Mouse (Mus musculus) lung, postnatal 14 days (tissue): ENCODE results near the gene Elmod2.
"Not testable (repeated sequence)": the region's sequence is repeated elsewhere in the genome, so short reads cannot be mapped to it uniquely, and the experiment has no call there.

Experiments used
- DNase-seq: peaks from one replicate; pipeline ENCODE4 v3.0.0; 2021

Gene Elmod2

GRCm38 (mm10) chr8:83331899-83332697 lies at the start of gene Elmod2:
TSS of gene Elmod2 (minus strand) at chr8:83332486.
- peak; percentile 98 for DNase-seq

- no peak for DNase-seq
Measured at GRCm38 (mm10) chr8:83381016-83381415, 48.7 kb upstream of the Elmod2 start.

GRCm38 (mm10) chr8:83380141-83380540 lies 47.9 kb upstream of the Elmod2 start:
- no peak for DNase-seq

GRCm38 (mm10) chr8:83377231-83377630 lies 44.9 kb upstream of the Elmod2 start:
- DNase-seq = no peak

- no peak for DNase-seq
Measured at GRCm38 (mm10) chr8:83363156-83363769, 31.0 kb upstream of the Elmod2 start.

GRCm38 (mm10) chr8:83351315-83351714 lies 19.0 kb upstream of the Elmod2 start:
- no peak for DNase-seq

GRCm38 (mm10) chr8:83348263-83348662 lies 16.0 kb upstream of the Elmod2 start, which contains the start of gene Mgat4d:
TSS of gene Mgat4d (plus strand) at chr8:83348471.
- DNase-seq = no peak

- DNase-seq = no peak
Measured at GRCm38 (mm10) chr8:83342693-83343092, 10.4 kb upstream of the Elmod2 start.

- DNase-seq = no peak
Measured at GRCm38 (mm10) chr8:83342076-83342475, 9.8 kb upstream of the Elmod2 start.

- no peak for DNase-seq
Measured at GRCm38 (mm10) chr8:83332864-83333263, 578 bp upstream of the Elmod2 start.

- peak; percentile 7 for DNase-seq
Measured at GRCm38 (mm10) chr8:83331567-83331898, 753 bp downstream of the Elmod2 start.

- no peak for DNase-seq
Measured at GRCm38 (mm10) chr8:83327889-83328288, 4.4 kb downstream of the Elmod2 start.

- no peak for DNase-seq
Measured at GRCm38 (mm10) chr8:83323056-83323455, 9.2 kb downstream of the Elmod2 start.

GRCm38 (mm10) chr8:83322374-83322773 lies 9.9 kb downstream of the Elmod2 start:
- no peak for DNase-seq

GRCm38 (mm10) chr8:83320543-83320942 lies 11.7 kb downstream of the Elmod2 start:
- no peak for DNase-seq

- no peak for DNase-seq
Measured at GRCm38 (mm10) chr8:83315691-83316090, 16.6 kb downstream of the Elmod2 start.

GRCm38 (mm10) chr8:83315084-83315483 lies 17.2 kb downstream of the Elmod2 start:
- DNase-seq = not testable (repeated sequence)

GRCm38 (mm10) chr8:83309836-83310235 lies 22.4 kb downstream of the Elmod2 start:
- no peak for DNase-seq

- no peak for DNase-seq
Measured at GRCm38 (mm10) chr8:83304946-83305345, 27.3 kb downstream of the Elmod2 start.

- peak; percentile 5 for DNase-seq
Measured at GRCm38 (mm10) chr8:83300135-83300534, 32.2 kb downstream of the Elmod2 start.

GRCm38 (mm10) chr8:83297375-83297774 lies 34.9 kb downstream of the Elmod2 start:
- DNase-seq = no peak

GRCm38 (mm10) chr8:83290176-83290575 lies 42.1 kb downstream of the Elmod2 start, which contains the start of gene Ucp1:
TSS of gene Ucp1 (plus strand) at chr8:83290352.
- DNase-seq = no peak

- DNase-seq = no peak
Measured at GRCm38 (mm10) chr8:83285391-83285790, 46.9 kb downstream of the Elmod2 start.

GRCm38 (mm10) chr8:83278431-83278830 lies 53.9 kb downstream of the Elmod2 start:
- no peak for DNase-seq
